Mouse (Mus musculus) neural tube, embryonic 14.5 days (tissue): Measurements from ENCODE around the gene Tmem97. TPM values are rescaled to one million over a fixed set of nuclear protein-coding genes. Genes with fewer than 3 reads are reported as not detected.

Source experiments
- ATAC-seq: fragments of 200-750 bp; cut with Nextera tagmentation; 2 replicates; pipeline ENCODE4 v1.8.0; 2017; ENCODE audit warnings: low read depth, mild to moderate bottlenecking, moderate TSS enrichment, moderate library complexity
- H3K27ac ChIP-seq: fragments of 300-500 bp; sonication (generic); 2 replicates; pipeline ENCODE4 v1.5.1; 2014; ENCODE audit warnings: low read depth, mild to moderate bottlenecking, control low read depth, low read length, moderate library complexity, mixed read lengths
- H3K27me3 ChIP-seq: fragments of 300-500 bp; sonication (generic); 2 replicates; pipeline ENCODE4 v1.6.1; 2014; ENCODE audit warnings: low read length; ENCODE audit not compliant: control insufficient read depth, insufficient read depth
- H3K36me3 ChIP-seq: fragments of 300-500 bp; sonication (generic); 2 replicates; pipeline ENCODE4 v1.6.1; 2014; ENCODE audit warnings: low read length, mixed read lengths; ENCODE audit not compliant: control insufficient read depth, insufficient read depth
- H3K4me1 ChIP-seq: fragments of 300-500 bp; sonication (generic); 2 replicates; pipeline ENCODE4 v1.6.1; 2014; ENCODE audit warnings: low read length; ENCODE audit not compliant: control insufficient read depth, insufficient read depth
- H3K4me2 ChIP-seq: fragments of 300-500 bp; sonication (generic); 2 replicates; pipeline ENCODE4 v1.6.1; 2014; ENCODE audit warnings: mild to moderate bottlenecking, low read depth, low read length, control low read depth
- H3K4me3 ChIP-seq: fragments of 300-500 bp; sonication (generic); 2 replicates; pipeline ENCODE4 v1.5.1; 2014; ENCODE audit warnings: low read depth, low read length, control low read depth, mixed read lengths
- H3K9ac ChIP-seq: fragments of 300-500 bp; sonication (generic); replicated peaks from 2 replicates; pipeline ENCODE4 v1.6.1; 2014; ENCODE audit warnings: low read depth, mild to moderate bottlenecking, control low read depth, low read length, mixed read lengths
- H3K9me3 ChIP-seq: fragments of 300-500 bp; sonication (generic); 2 replicates; pipeline ENCODE4 v1.6.1; 2016; ENCODE audit warnings: low read length; ENCODE audit not compliant: control insufficient read depth
- WGBS: fragments of 180-500 bp; shearing (Covaris S2); extraction: QIAGEN DNeasy Blood & Tissue Kit; methylation state at CpG from one replicate; pipeline ENCODE4 v1.1.7; 2014; 5-methylcytosine and 5-hydroxymethylcytosine counted together
- polyA plus RNA-seq: library from polyadenylated mRNA; unstranded; fragments of >200 nt; fragmentation: Nextera tagmentation; extraction: Ambion mirVana; gene quantifications from 2 replicates; pipeline ENCODE4 v1.2.1, GENCODE M21; 2014

Gene Tmem97
- polyA plus RNA-seq, 1 experiment from 2014 or later = 43.0 TPM

DNA sequence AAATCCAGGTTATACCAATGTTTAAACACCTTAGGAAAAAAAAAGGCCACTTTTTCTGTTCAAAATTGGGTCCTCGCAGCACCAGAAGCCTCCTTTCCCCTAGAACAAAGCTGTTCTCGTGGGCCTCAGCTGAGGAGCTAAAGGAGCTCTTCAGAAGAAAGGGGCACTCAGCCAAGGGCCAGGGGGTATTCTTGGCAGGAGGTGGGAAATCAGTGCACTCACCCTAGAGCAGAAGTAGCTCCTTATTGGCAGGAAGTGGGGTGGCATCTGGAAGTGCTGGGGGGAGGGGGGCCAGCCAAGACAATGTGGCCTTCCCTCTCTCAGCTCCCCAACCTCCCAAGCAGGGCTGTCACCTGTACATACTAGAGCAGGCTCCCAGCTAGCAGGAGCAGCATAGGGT lies 25.7 kb downstream of the Tmem97 start:
- no peak overlapping the region for H3K9ac ChIP-seq
- H3K27me3 ChIP-seq = no peaks in the 10 kb centered on the region
- 72% methylated on average over 2 of the region's 2 CpGs for WGBS
- peaks cover 70% of the 10 kb centered on the region for H3K36me3 ChIP-seq
- no peak overlapping the region for H3K27ac ChIP-seq
- H3K9me3 ChIP-seq = no peaks in the 10 kb centered on the region
- no peak overlapping the region for H3K4me3 ChIP-seq
- ATAC-seq = no peak
- H3K4me1 ChIP-seq = no peaks in the 10 kb centered on the region
- no peak overlapping the region for H3K4me2 ChIP-seq

DNA sequence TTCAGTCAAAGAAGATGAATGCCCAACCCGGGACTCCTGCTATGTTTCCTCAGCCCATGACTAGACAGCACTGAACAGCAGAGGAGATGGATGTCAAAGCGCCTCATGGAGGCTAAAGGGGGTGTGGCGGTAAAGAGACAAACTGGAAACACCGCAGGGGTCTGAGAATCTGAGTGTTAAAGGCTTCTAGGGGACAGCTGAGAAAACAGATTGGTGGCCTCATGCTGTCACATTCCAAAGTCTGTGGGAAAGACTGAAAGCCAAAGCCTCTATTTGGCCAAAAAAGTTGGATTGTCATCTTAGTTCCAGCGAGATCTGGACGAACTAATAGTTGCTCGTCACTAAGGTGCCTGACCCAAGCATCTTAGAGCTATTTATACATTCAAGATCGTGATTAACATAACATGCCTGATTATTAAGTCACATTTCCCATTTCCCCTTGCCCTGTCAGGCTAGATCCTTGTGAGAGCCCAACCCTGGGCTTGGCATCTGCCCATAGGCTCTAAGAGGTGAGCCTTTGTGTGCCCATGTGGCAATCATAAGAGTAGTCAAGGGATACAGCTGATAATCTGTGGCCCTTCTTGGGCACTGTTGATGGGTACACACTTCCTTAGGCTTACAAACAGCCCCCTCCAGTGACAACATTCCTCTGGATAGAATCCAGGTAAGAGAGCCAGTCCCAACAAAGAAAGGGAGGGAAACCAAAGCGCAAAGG lies 27.2 kb downstream of the Tmem97 start:
- H3K4me3 ChIP-seq = no peak overlapping the region

DNA sequence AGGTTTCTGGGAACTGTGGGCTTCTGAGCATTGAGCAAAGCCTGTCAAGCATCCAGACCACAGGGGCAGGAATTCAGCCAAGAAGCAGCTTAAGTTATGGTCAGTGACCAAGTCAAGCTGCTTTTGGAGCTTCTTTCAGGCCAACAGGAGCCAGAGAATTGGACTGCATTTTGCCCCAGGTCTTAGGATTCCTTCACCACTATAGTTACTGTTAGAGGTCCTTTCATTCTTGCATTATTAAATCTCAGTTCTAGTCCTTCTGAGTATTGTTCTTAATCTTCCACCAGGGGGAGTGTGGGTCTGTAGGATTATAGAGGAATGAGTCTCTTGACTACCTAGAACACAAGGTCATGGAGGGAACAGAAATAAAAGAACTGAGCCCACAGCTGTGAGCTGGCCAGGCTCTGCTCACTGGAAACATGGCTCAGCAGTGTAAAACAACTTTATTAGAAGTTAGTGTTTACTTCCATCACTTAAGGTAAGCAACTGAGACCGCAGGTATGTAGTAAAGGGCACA lies 28.0 kb downstream of the Tmem97 start:
- no peaks in the 10 kb centered on the region for H3K9me3 ChIP-seq
- no peak overlapping the region for H3K4me3 ChIP-seq
- no peak overlapping the region for H3K4me2 ChIP-seq
- no peak overlapping the region for H3K27ac ChIP-seq
- 88% methylated on average over 1 of the region's 1 CpGs for WGBS
- ATAC-seq = no peak
- no peak overlapping the region for H3K9ac ChIP-seq
- H3K27me3 ChIP-seq = no peaks in the 10 kb centered on the region
- H3K4me1 ChIP-seq = no peaks in the 10 kb centered on the region
- H3K36me3 ChIP-seq = peaks cover 73% of the 10 kb centered on the region

More for the DNA sequence above, 27.2 kb downstream of the Tmem97 start:
- no peaks in the 10 kb centered on the region for H3K4me1 ChIP-seq
- no peak overlapping the region for H3K27ac ChIP-seq
- peaks cover 74% of the 10 kb centered on the region for H3K36me3 ChIP-seq
- 80% methylated on average over 9 of the region's 9 CpGs for WGBS
- ATAC-seq = no peak
- H3K9me3 ChIP-seq = no peaks in the 10 kb centered on the region
- H3K27me3 ChIP-seq = no peaks in the 10 kb centered on the region
- H3K9ac ChIP-seq = no peak overlapping the region
- no peak overlapping the region for H3K4me2 ChIP-seq

DNA sequence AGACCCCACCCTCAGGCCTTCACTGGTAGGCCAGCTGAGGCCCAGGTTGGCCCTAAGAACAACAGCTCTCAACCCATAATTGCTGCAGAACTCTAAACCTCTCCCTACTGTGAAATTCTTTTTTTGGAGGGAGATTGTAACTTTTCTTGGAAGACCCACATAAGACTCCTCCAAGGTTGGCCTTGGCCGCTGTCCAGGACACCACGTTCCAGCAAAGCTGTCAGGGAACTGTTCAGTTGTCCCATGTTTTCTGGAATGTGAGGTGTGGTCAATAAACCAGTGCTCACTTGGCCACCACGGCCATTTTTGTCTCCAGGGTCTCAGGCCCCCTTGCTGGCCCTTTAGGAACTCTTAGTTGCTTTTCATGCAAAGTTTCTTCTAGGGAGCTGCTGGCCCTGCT lies 28.7 kb downstream of the Tmem97 start:
- H3K9me3 ChIP-seq = no peaks in the 10 kb centered on the region
- H3K4me3 ChIP-seq = no peak overlapping the region
- H3K9ac ChIP-seq = no peak overlapping the region
- no peak overlapping the region for H3K27ac ChIP-seq
- H3K4me2 ChIP-seq = no peak overlapping the region
- WGBS = 90% methylated on average over 3 of the region's 3 CpGs
- peaks cover 71% of the 10 kb centered on the region for H3K36me3 ChIP-seq
- no peaks in the 10 kb centered on the region for H3K27me3 ChIP-seq
- no peak for ATAC-seq
- no peaks in the 10 kb centered on the region for H3K4me1 ChIP-seq

DNA sequence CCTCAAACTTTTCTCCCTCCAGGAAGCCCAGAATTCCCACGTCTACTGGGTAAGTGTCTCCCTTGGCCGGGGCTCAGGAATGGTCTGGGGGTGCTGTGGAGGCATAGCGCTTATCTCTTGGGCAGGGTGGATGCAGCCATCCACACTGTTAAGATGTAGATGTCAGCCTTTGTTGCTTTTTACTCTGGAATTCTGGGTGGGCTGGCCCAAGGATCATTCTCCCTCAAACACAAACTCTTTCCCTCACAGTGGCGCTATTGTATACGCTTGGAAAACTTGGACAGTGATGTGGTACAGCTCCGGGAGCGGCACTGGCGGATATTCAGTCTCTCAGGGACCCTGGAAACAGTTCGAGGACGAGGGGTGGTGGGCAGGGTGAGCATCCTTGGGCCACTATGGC lies 31.6 kb downstream of the Tmem97 start:
- Histone ChIP-seq H3K4me2 (no peak overlapping the region), H3K36me3 (peaks cover 59% of the 10 kb centered on the region), H3K4me1 (no peaks in the 10 kb centered on the region), H3K9me3 (no peaks in the 10 kb centered on the region), H3K9ac (no peak overlapping the region), H3K27me3 (no peaks in the 10 kb centered on the region), H3K27ac (no peak overlapping the region), H3K4me3 (no peak overlapping the region)
- WGBS = 92% methylated on average over 10 of the region's 10 CpGs
- no peak for ATAC-seq

DNA sequence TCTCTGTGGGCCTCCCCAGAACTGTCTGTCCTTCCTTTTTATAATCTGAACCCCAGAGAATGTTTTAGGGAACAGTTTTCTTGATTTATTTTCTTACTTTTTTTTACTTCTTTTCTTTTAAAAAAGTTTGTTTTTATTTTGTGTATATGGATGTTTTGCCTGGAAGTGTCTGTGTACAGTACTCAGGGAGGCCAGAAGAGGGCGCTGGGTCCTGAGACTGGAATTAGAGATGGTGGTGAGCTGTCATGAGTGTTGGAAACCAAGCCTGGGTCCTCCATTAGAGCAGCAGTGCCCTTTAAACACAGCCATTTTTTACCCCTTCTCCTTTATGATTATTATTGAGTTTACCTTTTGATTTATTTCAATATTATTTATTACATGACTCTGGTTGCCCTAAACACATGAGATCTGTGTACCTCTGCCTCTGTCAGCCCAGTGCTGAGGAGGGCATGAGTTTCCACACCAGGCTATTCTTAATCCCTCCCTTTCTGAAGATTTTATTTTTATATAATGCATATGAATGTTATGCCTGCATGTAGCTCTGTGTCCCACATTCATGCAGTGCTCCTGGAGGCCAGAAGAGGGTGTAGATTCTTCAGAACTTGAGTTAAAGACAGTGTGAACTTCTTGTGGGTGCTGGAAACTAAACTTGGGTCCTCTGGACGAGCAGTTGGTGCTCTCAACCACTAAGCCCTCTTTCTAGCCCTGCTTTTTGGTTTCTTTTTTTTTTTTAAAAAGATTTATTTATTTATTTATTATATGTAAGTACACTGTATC lies 34.8 kb downstream of the Tmem97 start:
- H3K4me1 ChIP-seq = peaks cover 13% of the 10 kb centered on the region
- no peak overlapping the region for H3K9ac ChIP-seq
- no peak for ATAC-seq
- H3K36me3 ChIP-seq = peaks cover 31% of the 10 kb centered on the region
- no peak overlapping the region for H3K4me2 ChIP-seq
- H3K27ac ChIP-seq = no peak overlapping the region
- WGBS = 68% methylated on average over 2 of the region's 2 CpGs
- no peaks in the 10 kb centered on the region for H3K27me3 ChIP-seq
- no peak overlapping the region for H3K4me3 ChIP-seq
- H3K9me3 ChIP-seq = no peaks in the 10 kb centered on the region

DNA sequence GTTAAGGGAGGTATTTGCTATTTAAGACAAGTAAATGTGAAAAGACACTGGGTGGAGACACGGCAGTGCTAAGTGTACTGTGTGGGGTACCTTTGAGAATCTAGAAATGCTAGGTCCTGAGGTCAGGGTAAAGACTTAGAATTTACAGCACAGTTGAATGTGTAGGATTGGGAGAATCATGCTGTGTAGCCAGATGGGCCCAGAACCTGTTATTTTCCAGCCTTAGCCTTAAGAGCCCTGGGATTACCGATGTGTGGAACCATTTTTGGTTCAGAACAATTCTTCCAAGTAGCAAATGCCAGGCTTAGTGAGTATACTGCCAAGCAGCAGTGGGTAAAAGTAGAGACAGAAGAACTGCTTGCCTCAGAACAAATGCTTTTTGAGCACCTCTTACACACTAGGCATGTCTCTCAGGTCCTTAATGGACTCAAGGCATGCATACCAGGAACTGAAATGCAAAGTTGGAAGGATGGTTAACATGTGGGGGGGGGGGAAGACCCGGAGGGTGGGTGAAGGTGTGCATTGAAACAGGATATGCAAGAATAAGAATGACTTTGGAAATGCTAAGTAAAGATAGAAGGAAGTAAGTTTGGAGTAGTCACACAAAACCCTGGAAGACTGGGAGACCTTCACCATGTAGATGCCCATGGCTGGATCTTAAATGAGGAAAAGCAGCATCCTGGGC lies 37.3 kb downstream of the Tmem97 start:
- 78% methylated on average over 3 of the region's 3 CpGs for WGBS

DNA sequence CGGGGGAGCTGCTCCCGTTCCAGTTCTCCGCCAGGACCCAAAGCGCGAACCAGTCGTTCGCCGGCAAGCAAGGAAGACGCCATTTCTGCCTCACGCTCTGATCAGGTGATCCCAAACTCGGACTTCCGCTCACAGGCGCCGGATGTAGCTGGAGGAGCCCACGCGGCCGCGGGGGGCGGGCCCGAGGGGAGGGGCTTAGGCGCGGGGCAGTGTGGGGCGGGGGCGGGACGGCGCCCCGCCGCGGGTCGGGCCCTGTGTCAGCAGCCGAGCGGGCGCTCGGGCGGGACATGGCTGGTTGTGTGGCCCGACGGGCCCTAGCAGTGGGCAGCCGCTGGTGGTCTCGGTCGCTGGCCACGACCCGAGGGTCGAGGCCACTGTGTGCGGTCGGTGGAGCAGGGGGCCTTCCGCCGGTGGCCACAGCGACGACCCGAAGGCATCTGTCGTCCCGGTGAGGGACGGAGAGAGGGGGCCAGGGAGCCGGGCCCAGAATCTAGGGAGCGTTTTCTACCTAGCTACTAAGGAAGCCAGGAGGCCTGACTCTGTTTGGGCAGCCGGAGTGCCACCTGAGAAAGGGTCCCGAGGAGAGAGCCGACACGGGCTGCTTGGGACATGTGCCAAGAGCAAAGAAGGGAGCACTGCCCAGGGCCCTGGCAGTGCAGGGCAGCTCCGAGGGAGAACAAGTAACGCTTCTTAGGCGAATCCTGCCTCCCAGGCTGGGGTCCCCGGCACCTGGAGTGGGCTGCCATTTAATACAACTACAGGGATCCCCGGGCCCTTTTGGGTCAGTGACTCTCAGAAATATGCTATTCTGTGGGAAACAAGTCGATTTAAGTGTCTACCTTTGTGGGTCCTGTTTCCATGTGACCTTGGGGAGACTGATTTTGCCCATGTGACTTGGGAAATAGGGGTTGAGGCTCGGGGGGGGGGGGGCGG lies 38.3 kb downstream of the Tmem97 start, which contains the start of the genes Tmem199 and Poldip2:
TSS of gene Tmem199 (minus strand) at position 148 of the 933 bp plus-strand sequence.
TSS of gene Poldip2 (plus strand) at position 169 of the 933 bp plus-strand sequence.
- WGBS = 2% methylated on average over 61 of the region's 67 CpGs
- Histone ChIP-seq H3K4me1 (peaks cover 13% of the 10 kb centered on the region), H3K27ac (peak within 1 kb of the TSS; percentile 80), H3K4me2 (peak within 1 kb of the TSS; percentile 97), H3K9ac (peak within 1 kb of the TSS; percentile 86), H3K4me3 (peak within 1 kb of the TSS; percentile 97), H3K36me3 (peaks cover 19% of the 10 kb centered on the region), H3K9me3 (no peaks in the 10 kb centered on the region), H3K27me3 (no peaks in the 10 kb centered on the region)
- ATAC-seq = peak; percentile 96

More for the DNA sequence above, 37.3 kb downstream of the Tmem97 start:
- peaks cover 25% of the 10 kb centered on the region for H3K36me3 ChIP-seq
- no peak for ATAC-seq
- H3K9me3 ChIP-seq = no peaks in the 10 kb centered on the region
- H3K9ac ChIP-seq = peak overlapping the region; percentile 86; the same call in 1 of the 2 replicates
- H3K27me3 ChIP-seq = no peaks in the 10 kb centered on the region
- peak overlapping the region; percentile 97 for H3K4me2 ChIP-seq
- H3K27ac ChIP-seq = no peak overlapping the region
- H3K4me1 ChIP-seq = peaks cover 13% of the 10 kb centered on the region
- peak overlapping the region; percentile 97 for H3K4me3 ChIP-seq
